Mouse (Mus musculus) heart, postnatal 0 days (tissue): ENCODE results near the gene Tbxas1.

Source experiments
- CTCF ChIP-seq: IDR thresholded peaks from 2 replicates; pipeline ENCODE4 v1.5.1; 2016; ENCODE audit warnings: antibody characterized with exemption, control low read depth, low read depth
- EP300 ChIP-seq: IDR thresholded peaks from 2 replicates; pipeline ENCODE4 v1.6.1; 2016; ENCODE audit warnings: antibody characterized with exemption, low read depth

DNA sequence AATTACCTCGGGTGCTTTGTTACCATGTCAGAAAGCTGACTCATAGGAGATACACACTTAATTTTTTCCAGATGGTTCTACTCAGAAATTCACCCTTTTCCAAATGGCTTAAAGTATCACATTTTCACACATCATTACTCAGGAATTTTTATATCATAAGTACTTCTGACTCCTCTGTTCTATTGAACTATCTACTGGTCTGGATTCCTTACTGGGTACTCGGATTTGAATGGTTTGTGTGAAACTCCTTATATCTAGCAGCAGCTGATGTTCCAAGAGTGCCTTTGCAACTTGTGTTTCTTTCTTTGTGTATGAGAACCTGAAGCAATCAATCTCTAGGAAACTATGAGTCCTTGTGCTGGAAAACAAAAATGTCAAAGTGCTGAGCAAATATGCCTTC is 81.4 kb downstream of the Tbxas1 start:
- TF ChIP-seq CTCF (no peak), EP300 (no peak)
